Mouse (Mus musculus): Measurements from ENCODE around the gene Trim33. TPM values are rescaled to one million over a fixed set of nuclear protein-coding genes. Genes with fewer than 3 reads are reported as not detected.

The Trim33 gene
- polyA plus RNA-seq, 1 experiment from 2014 or later = 3.4 TPM

GRCm38 (mm10) chr3:103392613-103393258, 113.6 kb downstream of the Trim33 start:
- no peak for ATAC-seq
- Histone ChIP-seq H3K4me2 (ENCODE audit: low read depth, low read length) (no peak overlapping the region), H3K4me1 (ENCODE audit: insufficient read depth) (no peaks in the 10 kb centered on the region), H3K36me3 (replicated peaks; ENCODE audit: insufficient read depth, low read length) (no peaks in the 10 kb centered on the region), H3K27ac (ENCODE audit: low read depth) (no peak overlapping the region), H3K9me3 (ENCODE audit: low read length) (no peaks in the 10 kb centered on the region), H3K9ac (replicated peaks) (no peak overlapping the region), H3K4me3 (ENCODE audit: low read depth, low read length) (no peak overlapping the region), H3K27me3 (ENCODE audit: insufficient read depth, low read length) (no peaks in the 10 kb centered on the region)
- TF ChIP-seq CTCF (IDR thresholded peaks at IDR 0.05; ENCODE audit: low read depth) = peak; percentile 92
- TF ChIP-seq EP300 (IDR thresholded peaks at IDR 0.05; ENCODE audit: low read depth) = no peak
- DNase-seq = no peak
- 4% methylated on average over 3 of the region's 3 CpGs for WGBS (ENCODE audit: insufficient replicate concordance)

- H3K9ac ChIP-seq (replicated peaks) = no peak overlapping the region
- 80% methylated on average over 14 of the region's 14 CpGs for WGBS (ENCODE audit: insufficient replicate concordance)
- H3K27me3 ChIP-seq (ENCODE audit: insufficient read depth, low read length) = no peaks in the 10 kb centered on the region
- H3K27ac ChIP-seq (ENCODE audit: low read depth) = no peak overlapping the region
- no peak overlapping the region for H3K4me2 ChIP-seq (ENCODE audit: low read depth, low read length)
- H3K4me3 ChIP-seq (ENCODE audit: low read depth, low read length) = no peak overlapping the region
- no peak for ATAC-seq
- no peaks in the 10 kb centered on the region for H3K4me1 ChIP-seq (ENCODE audit: insufficient read depth)
- TF ChIP-seq EP300 (IDR thresholded peaks at IDR 0.05; ENCODE audit: low read depth) (no peak), CTCF (IDR thresholded peaks at IDR 0.05; ENCODE audit: low read depth) (0 out of 2 replicates have a peak, but pooled peaks have one; percentile 23)
- DNase-seq = no peak
- no peaks in the 10 kb centered on the region for H3K36me3 ChIP-seq (replicated peaks; ENCODE audit: insufficient read depth, low read length)
- H3K9me3 ChIP-seq (ENCODE audit: low read length) = no peaks in the 10 kb centered on the region
Observed at GRCm38 (mm10) chr3:103393283-103394060, 114.4 kb downstream of the Trim33 start.

- H3K4me3 ChIP-seq (ENCODE audit: low read depth, low read length) = no peak overlapping the region
- no peak overlapping the region for H3K27ac ChIP-seq (ENCODE audit: low read depth)
- TF ChIP-seq EP300 (IDR thresholded peaks at IDR 0.05; ENCODE audit: low read depth) = no peak
- TF ChIP-seq CTCF (IDR thresholded peaks at IDR 0.05; ENCODE audit: low read depth) = no peak
- DNase-seq = no peak
- H3K27me3 ChIP-seq (ENCODE audit: insufficient read depth, low read length) = no peaks in the 10 kb centered on the region
- H3K36me3 ChIP-seq (replicated peaks; ENCODE audit: insufficient read depth, low read length) = no peaks in the 10 kb centered on the region
- no peaks in the 10 kb centered on the region for H3K9me3 ChIP-seq (ENCODE audit: low read length)
- no peak overlapping the region for H3K4me2 ChIP-seq (ENCODE audit: low read depth, low read length)
- WGBS (ENCODE audit: insufficient replicate concordance) = 58% methylated on average over 2 of the region's 2 CpGs
- no peak overlapping the region for H3K9ac ChIP-seq (replicated peaks)
- no peak for ATAC-seq
- H3K4me1 ChIP-seq (ENCODE audit: insufficient read depth) = no peaks in the 10 kb centered on the region
Observed at GRCm38 (mm10) chr3:103394121-103394520, 115.0 kb downstream of the Trim33 start.

GRCm38 (mm10) chr3:103397523-103397922, 118.4 kb downstream of the Trim33 start:
- H3K27ac ChIP-seq (ENCODE audit: low read depth) = no peak overlapping the region
- 46% methylated on average over 3 of the region's 3 CpGs for WGBS (ENCODE audit: insufficient replicate concordance)
- H3K4me3 ChIP-seq (ENCODE audit: low read depth, low read length) = no peak overlapping the region
- no peaks in the 10 kb centered on the region for H3K4me1 ChIP-seq (ENCODE audit: insufficient read depth)
- TF ChIP-seq CTCF (IDR thresholded peaks at IDR 0.05; ENCODE audit: low read depth) = no peak
- TF ChIP-seq EP300 (IDR thresholded peaks at IDR 0.05; ENCODE audit: low read depth) = no peak
- DNase-seq (no peak), ATAC-seq (no peak)
- no peak overlapping the region for H3K9ac ChIP-seq (replicated peaks)
- no peaks in the 10 kb centered on the region for H3K36me3 ChIP-seq (replicated peaks; ENCODE audit: insufficient read depth, low read length)
- H3K27me3 ChIP-seq (ENCODE audit: insufficient read depth, low read length) = no peaks in the 10 kb centered on the region
- H3K4me2 ChIP-seq (ENCODE audit: low read depth, low read length) = no peak overlapping the region
- H3K9me3 ChIP-seq (ENCODE audit: low read length) = no peaks in the 10 kb centered on the region

GRCm38 (mm10) chr3:103400807-103401206, 121.7 kb downstream of the Trim33 start:
- Histone ChIP-seq H3K9me3 (ENCODE audit: low read length) (no peaks in the 10 kb centered on the region), H3K9ac (replicated peaks) (no peak overlapping the region), H3K4me3 (ENCODE audit: low read depth, low read length) (no peak overlapping the region), H3K4me2 (ENCODE audit: low read depth, low read length) (no peak overlapping the region), H3K27me3 (ENCODE audit: insufficient read depth, low read length) (no peaks in the 10 kb centered on the region), H3K27ac (ENCODE audit: low read depth) (no peak overlapping the region), H3K4me1 (ENCODE audit: insufficient read depth) (no peaks in the 10 kb centered on the region), H3K36me3 (replicated peaks; ENCODE audit: insufficient read depth, low read length) (no peaks in the 10 kb centered on the region)
- TF ChIP-seq EP300 (IDR thresholded peaks at IDR 0.05; ENCODE audit: low read depth) (no peak), CTCF (IDR thresholded peaks at IDR 0.05; ENCODE audit: low read depth) (no peak)
- WGBS (ENCODE audit: insufficient replicate concordance) = 70% methylated on average over 6 of the region's 6 CpGs
- no peak for ATAC-seq
- DNase-seq = no peak

- no peak for ATAC-seq
- no peak overlapping the region for H3K27ac ChIP-seq (ENCODE audit: low read depth)
- H3K9me3 ChIP-seq (ENCODE audit: low read length) = no peaks in the 10 kb centered on the region
- no peaks in the 10 kb centered on the region for H3K36me3 ChIP-seq (replicated peaks; ENCODE audit: insufficient read depth, low read length)
- H3K27me3 ChIP-seq (ENCODE audit: insufficient read depth, low read length) = no peaks in the 10 kb centered on the region
- no peak for DNase-seq
- no peak for TF ChIP-seq CTCF (IDR thresholded peaks at IDR 0.05; ENCODE audit: low read depth)
- TF ChIP-seq EP300 (IDR thresholded peaks at IDR 0.05; ENCODE audit: low read depth) = no peak
- no peaks in the 10 kb centered on the region for H3K4me1 ChIP-seq (ENCODE audit: insufficient read depth)
- no peak overlapping the region for H3K4me2 ChIP-seq (ENCODE audit: low read depth, low read length)
- no peak overlapping the region for H3K9ac ChIP-seq (replicated peaks)
- H3K4me3 ChIP-seq (ENCODE audit: low read depth, low read length) = no peak overlapping the region
- 44% methylated on average over 17 of the region's 17 CpGs for WGBS (ENCODE audit: insufficient replicate concordance)
Observed at GRCm38 (mm10) chr3:103401342-103402098, 122.4 kb downstream of the Trim33 start.

Measured in liver, postnatal 0 days (tissue).